In the genomic region with DNA sequence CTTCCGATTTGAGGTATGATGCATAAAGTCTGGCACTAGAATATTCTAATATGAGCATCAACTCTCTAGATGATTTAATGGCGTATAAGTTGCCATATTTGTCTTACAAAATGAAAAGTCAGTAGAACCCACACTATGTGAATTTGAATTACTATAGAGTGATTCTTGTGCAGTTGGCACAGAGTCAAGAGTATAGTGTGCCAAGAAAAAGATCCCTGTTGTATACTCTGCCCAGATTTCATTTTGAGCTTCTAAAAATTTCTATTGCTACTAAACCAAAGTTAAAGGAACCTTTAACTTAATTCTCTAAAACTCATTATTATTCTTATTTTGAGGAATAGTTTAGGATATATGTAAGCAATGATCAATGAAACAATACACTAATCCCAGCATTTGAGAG, we compare ENCODE assay signal across 8 mouse cellular contexts. TPM values are rescaled to one million over a fixed set of nuclear protein-coding genes. Genes with fewer than 3 reads are reported as not detected.
DNase-seq lines count a peak whose midpoint lies in the region; ATAC-seq and TF ChIP-seq lines count a peak whose summit lies in the region.

TSS of gene C530008M17Rik (plus strand) at position 301 of the 400 bp plus-strand sequence.

- no peak for DNase-seq in adrenal gland, adult 2 months
- DNase-seq in adrenal gland, adult 18-20 months (ENCODE audit: low spot score in 2 of 2): no peak
- DNase-seq in lung, postnatal 14 days: no peak
- no peak for DNase-seq in midbrain, embryonic 14.5 days
- DNase-seq in frontal cortex, postnatal 10 days (ENCODE audit: low spot score in 2 of 2): no peak

- H3K9me3 ChIP-seq in lung, embryonic 15.5 days: no peaks in the 10 kb centered on the region
- no peaks in the 10 kb centered on the region for H3K9me3 ChIP-seq in intestine, postnatal 0 days (ENCODE audit: control insufficient read depth)
- H3K9me3 ChIP-seq in midbrain, embryonic 14.5 days (ENCODE audit: control insufficient read depth, low read length): no peaks in the 10 kb centered on the region

- H3K4me2 ChIP-seq in lung, embryonic 15.5 days: peak within 1 kb of the TSS; percentile 98
- peak within 1 kb of the TSS; percentile 99 for H3K4me2 ChIP-seq in intestine, postnatal 0 days (replicated peaks; ENCODE audit: low read depth)
- peak within 1 kb of the TSS; percentile 86 for H3K4me2 ChIP-seq in midbrain, embryonic 14.5 days (ENCODE audit: low read length)

- peak within 1 kb of the TSS; percentile 88 for H3K9ac ChIP-seq in lung, embryonic 15.5 days
- H3K9ac ChIP-seq in intestine, postnatal 0 days (ENCODE audit: low read depth, low read length): peak within 1 kb of the TSS; percentile 78
- H3K9ac ChIP-seq in midbrain, embryonic 14.5 days (replicated peaks; ENCODE audit: low read length): peak within 1 kb of the TSS; percentile 99

- ATAC-seq in lung, embryonic 15.5 days (ENCODE audit: borderline replicate concordance, extremely low read depth, low FRiP score, low TSS enrichment): no peak
- ATAC-seq in intestine, postnatal 0 days: no peak
- ATAC-seq in midbrain, embryonic 14.5 days (ENCODE audit: low FRiP score, low TSS enrichment): no peak
- no peak for ATAC-seq in activated CD4-positive, CD25-positive, alpha-beta regulatory T cell, adult 4 months

- no peak within 1 kb of the TSS for H3K27ac ChIP-seq in lung, embryonic 15.5 days
- no peak within 1 kb of the TSS for H3K27ac ChIP-seq in intestine, postnatal 0 days (ENCODE audit: low read depth, low read length)
- peak within 1 kb of the TSS; percentile 99 for H3K27ac ChIP-seq in midbrain, embryonic 14.5 days (replicated peaks; ENCODE audit: low read depth, low read length)

- no peaks in the 10 kb centered on the region for H3K36me3 ChIP-seq in lung, embryonic 15.5 days
- no peaks in the 10 kb centered on the region for H3K36me3 ChIP-seq in intestine, postnatal 0 days (ENCODE audit: control insufficient read depth, insufficient read depth)
- no peaks in the 10 kb centered on the region for H3K36me3 ChIP-seq in midbrain, embryonic 14.5 days (ENCODE audit: control insufficient read depth, insufficient read depth, low read length)

- H3K4me3 ChIP-seq in lung, embryonic 15.5 days: peak within 1 kb of the TSS; percentile 73
- peak within 1 kb of the TSS; percentile 81 for H3K4me3 ChIP-seq in intestine, postnatal 0 days (ENCODE audit: low read depth, low read length)
- peak within 1 kb of the TSS; percentile 88 for H3K4me3 ChIP-seq in midbrain, embryonic 14.5 days (replicated peaks; ENCODE audit: low read depth, low read length)

- 84% methylated on average over 2 of the region's 2 CpGs for WGBS in lung, embryonic 15.5 days
- 86% methylated on average over 2 of the region's 2 CpGs for WGBS in intestine, postnatal 0 days
- WGBS in midbrain, embryonic 14.5 days: 88% methylated on average over 2 of the region's 2 CpGs

- TF ChIP-seq CTCF in intestine, postnatal 0 days (IDR thresholded peaks at IDR 0.05; ENCODE audit: low read depth): no peak

- 0 out of 2 replicates have a peak, but pooled peaks cover 3% of the 10 kb centered on the region for H3K4me1 ChIP-seq in lung, embryonic 15.5 days
- no peaks in the 10 kb centered on the region for H3K4me1 ChIP-seq in intestine, postnatal 0 days (replicated peaks; ENCODE audit: control insufficient read depth, insufficient read depth, low read length)
- H3K4me1 ChIP-seq in midbrain, embryonic 14.5 days (ENCODE audit: control insufficient read depth, insufficient read depth, low read length): peaks cover 25% of the 10 kb centered on the region; the same call in 1 of the 2 replicates

- no peaks in the 10 kb centered on the region for H3K27me3 ChIP-seq in lung, embryonic 15.5 days
- no peaks in the 10 kb centered on the region for H3K27me3 ChIP-seq in intestine, postnatal 0 days (replicated peaks; ENCODE audit: control insufficient read depth, insufficient read depth, low read length)
- no peaks in the 10 kb centered on the region for H3K27me3 ChIP-seq in midbrain, embryonic 14.5 days (ENCODE audit: control insufficient read depth, insufficient read depth, low read length)

RNA-seq across cellular contexts. Expression of gene C530008M17Rik, which starts in this region (rescaled TPM):
- 10 to 100 TPM in 1 of 2 experiments, 1 to 10 TPM in 1; 6.3 to 16.4 TPM for total RNA-seq in adrenal gland, adult 2 months (2021)
- 3.7 and 14.1 TPM in 2 replicates for polyA plus RNA-seq in adrenal gland, adult 2 months (2012; rRNA removed)
- total RNA-seq in adrenal gland, adult 18-20 months (2021): 10 to 100 TPM in 1 of 2 experiments, 1 to 10 TPM in 1; 5.5 to 12.8 TPM
- polyA plus RNA-seq in lung, embryonic 15.5 days (2015; fragmentation: Nextera tagmentation; extraction: Ambion mirVana): 12.2 TPM in 2 replicates
- polyA plus RNA-seq in intestine, postnatal 0 days (2015; fragmentation: Nextera tagmentation; extraction: Ambion mirVana): 15.3 and 18.1 TPM in 2 replicates
- 52.1 and 60.0 TPM in 2 replicates for polyA plus RNA-seq in midbrain, embryonic 14.5 days (2014; fragmentation: Nextera tagmentation; extraction: Ambion mirVana)
- polyA plus RNA-seq in activated CD4-positive, CD25-positive, alpha-beta regulatory T cell, adult 4 months (2017; shearing (Covaris generic)): under 1 TPM; 0.50 to 0.53 TPM
